Mouse (Mus musculus) heart, adult 11 months (tissue): ENCODE measurements around the gene Hk2.
A peak's percentile ranks its signal among the peaks of the same experiment; 100 is the strongest.

ENCODE experiments used
- DNase-seq: peaks from one replicate; pipeline ENCODE4 v3.0.0; 2022

Hk2 gene

DNA sequence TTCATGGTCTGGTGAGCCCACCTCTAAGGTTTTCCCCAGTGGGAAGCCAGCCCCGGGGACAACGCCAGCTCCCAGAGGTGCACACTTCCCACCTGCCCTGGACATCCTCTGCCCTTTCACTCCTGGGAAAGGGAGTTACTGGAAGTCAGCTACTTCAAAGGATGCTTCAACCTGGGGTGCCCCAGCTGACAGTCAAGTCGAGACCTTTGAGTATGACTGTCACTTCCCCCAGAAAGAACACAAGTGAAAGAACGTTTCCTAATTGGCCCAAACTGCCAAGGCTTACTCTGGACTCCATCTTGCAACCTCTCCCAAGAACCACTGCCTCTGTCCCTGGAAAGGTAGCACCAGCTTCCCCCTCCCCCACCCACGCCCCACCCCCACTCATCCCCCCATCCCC is 4.5 kb downstream of the Hk2 start:
- peak; percentile 76 for DNase-seq

GRCm38 (mm10) chr6:82767734-82768586 is 6.3 kb downstream of the Hk2 start:
- DNase-seq, result no peak

GRCm38 (mm10) chr6:82766636-82767035 is 7.6 kb downstream of the Hk2 start:
- peak; percentile 89 for DNase-seq

DNA sequence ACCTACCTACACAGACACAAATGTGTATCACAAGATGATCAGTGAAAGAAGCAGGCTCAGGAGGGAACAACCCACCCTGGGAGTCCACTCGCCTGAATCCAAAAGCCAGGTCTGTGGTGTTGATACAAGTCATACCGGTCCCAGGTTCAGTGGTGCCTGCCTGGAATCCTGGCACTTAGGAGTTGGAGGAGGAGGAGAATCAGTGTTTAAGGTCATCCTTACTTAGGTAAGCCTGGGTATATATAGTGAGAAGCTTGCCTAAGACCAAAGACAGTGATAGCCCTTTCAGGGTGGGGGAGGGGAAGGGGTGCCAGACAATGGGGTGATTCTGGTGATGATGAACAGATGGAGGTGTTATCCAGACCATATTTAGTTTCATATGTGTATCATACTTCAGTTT is 9.0 kb downstream of the Hk2 start:
- DNase-seq, result peak; percentile 76

DNA sequence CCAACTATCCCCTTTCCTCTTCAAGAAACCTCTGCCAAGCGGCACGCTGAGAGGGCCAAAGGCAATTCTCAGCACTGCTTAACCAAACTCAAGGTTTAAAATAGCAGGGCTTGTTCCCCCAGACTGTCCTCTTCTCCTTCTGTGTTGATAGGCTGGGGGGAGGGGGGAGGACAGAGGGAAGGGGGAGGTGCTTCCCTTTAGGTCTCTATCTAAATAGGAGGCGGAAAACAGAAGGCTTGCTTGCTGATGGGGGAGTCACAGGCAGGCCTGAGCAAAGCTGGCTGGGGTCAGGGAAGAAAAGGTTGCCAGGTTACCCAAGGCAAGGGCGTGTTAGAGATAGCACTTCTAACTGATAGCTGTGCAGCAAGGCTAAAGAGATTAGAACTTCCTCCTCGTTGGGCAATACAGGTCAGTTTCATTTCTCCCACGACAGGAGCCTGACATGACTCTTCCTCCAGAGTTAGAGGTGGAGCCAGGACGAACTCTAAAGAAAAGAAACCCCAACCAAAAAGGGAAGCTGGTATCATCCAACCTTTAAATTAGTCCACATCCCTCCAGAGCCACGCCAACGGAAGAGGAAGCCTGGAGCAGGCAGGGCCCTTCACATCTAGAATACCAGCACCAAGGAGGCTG is 10.3 kb downstream of the Hk2 start:
- peak; percentile 97 for DNase-seq

DNA sequence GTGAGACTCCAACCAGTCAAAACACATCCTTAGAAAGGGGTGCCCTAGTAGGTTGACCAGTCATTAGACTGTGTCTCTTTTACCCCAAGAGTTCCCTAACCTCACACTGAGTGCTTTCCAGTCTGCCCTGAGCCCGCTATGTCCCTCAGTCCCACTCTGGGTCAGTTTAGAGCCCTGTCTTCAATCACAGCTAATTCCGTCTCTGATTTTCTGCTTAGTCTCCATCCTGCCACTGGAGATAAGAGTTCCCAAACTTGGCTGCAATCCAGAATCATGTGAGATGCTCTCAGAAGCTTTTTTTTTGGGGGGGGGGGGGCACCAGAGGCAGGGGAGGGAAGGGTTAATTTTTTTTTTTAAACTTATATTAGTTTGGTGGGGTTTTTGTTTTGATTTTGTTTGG is 11.5 kb downstream of the Hk2 start:
- no peak for DNase-seq

GRCm38 (mm10) chr6:82760749-82761357 is 13.4 kb downstream of the Hk2 start:
- DNase-seq, result peak; percentile 96

DNA sequence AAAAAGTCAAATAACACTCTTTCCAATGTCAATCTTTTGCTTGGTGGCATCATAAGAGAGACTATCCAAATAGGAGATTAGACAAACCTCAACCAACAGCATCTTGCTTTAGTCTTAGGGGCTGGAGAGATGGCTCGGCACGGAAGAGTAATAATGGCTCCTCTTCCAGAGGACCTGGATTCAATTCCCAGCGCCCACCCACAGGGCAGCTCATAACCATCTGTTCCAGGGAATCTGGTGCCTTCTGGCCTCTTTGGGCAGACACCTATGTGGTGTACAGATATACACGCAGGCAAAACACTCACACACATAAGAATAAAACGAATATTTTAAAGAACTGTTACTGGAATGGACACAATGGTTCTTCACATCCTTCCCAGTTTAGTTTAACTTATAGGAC is 15.0 kb downstream of the Hk2 start:
- no peak for DNase-seq

GRCm38 (mm10) chr6:82756799-82757210 is 17.4 kb downstream of the Hk2 start:
- no peak for DNase-seq

DNA sequence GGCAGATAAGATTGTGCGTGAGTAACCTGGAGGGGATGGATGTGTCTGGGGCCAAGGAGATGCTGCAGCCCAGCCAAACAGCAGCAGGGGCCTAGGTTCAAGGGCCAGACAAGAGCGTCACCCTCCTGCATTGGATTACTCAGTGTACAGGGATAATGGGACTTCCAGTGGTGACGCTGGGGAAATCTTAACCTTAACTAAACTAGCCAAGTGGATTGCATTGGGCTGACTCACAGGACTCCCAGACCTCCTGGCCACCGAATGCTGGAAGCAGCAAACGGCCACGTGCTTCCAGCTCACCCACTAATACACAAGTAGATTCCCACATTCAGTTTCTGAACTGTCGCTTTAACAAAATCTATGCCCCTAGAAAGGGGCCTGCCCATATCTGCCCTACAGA is 18.0 kb downstream of the Hk2 start:
- DNase-seq, result peak; percentile 97

DNA sequence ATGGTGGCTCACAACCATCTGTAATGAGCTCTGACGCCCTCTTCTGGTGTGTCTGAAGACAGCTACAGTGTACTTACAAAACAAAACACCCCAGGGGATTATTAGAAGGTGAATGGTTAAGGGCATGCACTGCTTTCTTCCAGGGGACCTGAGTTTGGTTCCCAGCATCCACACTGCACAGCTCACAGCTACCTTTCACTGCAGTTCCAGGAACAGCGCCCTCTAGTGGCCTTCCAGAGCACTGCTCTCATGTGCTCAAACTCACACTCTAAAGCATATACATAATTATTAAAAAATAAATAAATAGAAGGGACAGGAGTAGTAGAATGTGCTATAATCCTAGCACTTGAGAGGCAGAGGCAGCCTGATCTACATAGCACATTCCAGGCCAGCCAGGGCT is 18.9 kb downstream of the Hk2 start:
- no peak for DNase-seq

GRCm38 (mm10) chr6:82754769-82755168 is 19.5 kb downstream of the Hk2 start:
- DNase-seq, result no peak

DNA sequence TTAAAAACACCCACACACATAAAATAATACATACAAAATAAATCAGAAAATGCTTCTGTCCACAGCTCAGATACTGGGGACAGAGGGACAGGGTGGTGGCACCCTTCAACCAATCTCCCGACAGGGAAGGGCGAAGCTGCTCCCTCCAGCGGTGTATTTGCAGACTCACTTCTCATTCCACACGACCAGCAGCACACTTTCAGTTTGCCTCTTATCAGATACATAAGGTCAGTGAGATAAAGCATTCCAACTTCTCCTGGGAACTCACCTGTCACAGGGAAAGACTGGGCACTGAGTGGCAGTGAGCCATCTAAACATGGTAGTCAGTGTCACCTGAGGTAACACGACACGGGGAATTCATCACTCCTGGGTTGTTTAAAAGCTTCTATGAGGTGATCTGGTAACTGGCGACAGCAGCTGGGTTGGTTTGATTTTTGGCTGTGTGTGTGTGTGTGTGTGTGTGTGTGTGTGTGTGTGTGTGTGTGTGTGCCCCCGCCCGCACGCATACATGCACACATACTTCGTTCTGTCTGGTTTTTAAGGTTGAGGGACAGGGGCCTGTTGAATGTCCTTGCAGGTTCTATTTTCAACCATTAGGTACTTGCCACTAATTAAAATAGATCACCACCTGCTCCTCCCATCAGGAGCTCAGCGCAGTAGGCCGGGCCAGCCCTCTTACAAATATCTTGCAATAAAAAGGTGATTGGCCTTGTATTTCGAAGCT is 20.5 kb downstream of the Hk2 start:
- DNase-seq, result peak; percentile 93

- DNase-seq, result peak; percentile 96
Observed at GRCm38 (mm10) chr6:82753061-82753460, 21.2 kb downstream of the Hk2 start.

- peak; percentile 97 for DNase-seq
Observed at GRCm38 (mm10) chr6:82751791-82752190, 22.5 kb downstream of the Hk2 start.

DNA sequence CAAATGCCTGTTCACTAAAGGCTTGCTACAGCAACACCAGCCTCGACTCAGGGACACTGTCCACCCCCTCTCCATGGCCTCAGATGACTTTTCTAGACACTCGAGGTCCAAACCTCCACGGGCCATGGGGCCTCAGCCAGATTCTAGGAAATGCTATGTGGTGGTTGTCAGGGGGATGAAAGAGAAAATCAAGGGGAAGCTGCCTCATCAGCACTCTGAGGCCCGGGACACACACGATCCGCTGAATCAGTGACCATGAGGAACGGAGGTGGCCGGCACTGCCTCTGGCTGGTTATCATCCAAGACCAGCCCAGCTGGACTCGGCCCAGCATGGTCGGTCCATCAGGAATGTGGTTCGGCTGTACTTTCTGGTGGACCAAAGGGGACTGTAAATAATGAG is 23.2 kb downstream of the Hk2 start:
- peak; percentile 96 for DNase-seq

GRCm38 (mm10) chr6:82750063-82750462 is 24.2 kb downstream of the Hk2 start:
- DNase-seq, result no peak

DNA sequence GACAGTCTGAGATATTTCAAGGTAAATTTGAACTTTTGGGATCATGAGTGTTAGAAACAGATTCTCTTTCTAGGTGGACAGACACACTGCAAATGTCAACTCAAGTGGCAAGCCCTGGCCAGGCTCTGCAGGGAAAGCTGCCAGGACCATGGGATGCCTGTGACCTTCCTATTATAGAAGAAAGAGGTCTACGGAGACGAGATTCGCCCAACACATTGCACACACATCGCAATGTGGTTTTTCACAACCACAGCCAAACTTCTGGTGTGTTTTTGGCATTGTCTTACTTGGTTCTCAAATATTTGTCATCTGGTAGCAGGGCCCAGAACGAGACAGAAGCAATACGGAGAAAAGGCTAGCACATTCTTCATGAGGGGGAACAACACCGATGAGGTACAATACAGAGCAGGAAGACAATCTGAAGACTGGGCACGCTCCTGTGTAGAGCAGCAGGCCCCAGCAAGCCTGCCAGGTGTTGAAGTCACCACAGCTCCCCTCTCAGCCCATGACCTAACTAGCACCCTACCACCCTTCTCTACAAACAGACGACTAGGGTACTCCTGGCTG is 26.1 kb downstream of the Hk2 start:
- peak; percentile 96 for DNase-seq

DNA sequence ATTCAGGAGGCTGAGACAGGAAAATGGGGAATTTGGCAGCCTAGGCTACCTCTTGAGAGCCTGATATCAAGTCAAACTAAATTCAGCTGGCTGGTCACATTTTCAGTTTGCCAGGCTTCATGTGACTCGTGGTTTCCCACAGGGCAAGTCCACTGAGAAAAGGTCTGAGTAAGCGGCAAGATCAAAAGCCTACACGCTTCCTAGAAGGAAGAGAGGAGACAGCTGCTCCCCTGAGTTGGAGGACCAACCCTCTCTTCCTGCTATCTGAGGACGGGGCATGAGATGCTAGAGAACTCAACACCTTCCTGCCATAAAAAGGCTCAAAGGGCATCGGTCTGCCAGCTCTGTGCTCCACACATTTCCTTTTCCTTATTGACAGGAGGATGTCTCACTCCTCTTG is 27.2 kb downstream of the Hk2 start:
- DNase-seq, result no peak

- DNase-seq, result no peak
Observed at GRCm38 (mm10) chr6:82744553-82744952, 29.7 kb downstream of the Hk2 start.

GRCm38 (mm10) chr6:82741518-82741880 is 32.8 kb downstream of the Hk2 start:
- DNase-seq, result no peak

GRCm38 (mm10) chr6:82740868-82741517 is 33.3 kb downstream of the Hk2 start:
- DNase-seq, result peak; percentile 94

DNA sequence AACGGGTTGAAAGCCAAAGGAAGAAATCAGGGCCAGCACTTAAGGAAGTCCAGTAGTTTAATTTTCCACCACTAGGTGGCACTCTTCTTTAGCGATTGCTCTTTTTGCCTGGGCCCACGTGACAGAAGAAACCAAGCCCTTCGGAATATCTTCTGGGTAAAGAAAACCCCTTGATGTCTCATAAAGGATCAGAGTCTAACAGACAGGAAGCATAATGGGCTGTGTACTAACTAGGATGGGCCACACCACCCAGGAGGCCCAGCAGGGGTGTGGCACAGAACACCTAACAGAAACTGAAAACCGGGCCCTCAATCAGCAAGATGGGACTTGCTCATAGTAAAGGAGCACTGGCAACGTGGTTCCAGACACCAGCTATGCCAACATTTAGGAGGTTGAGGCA is 34.0 kb downstream of the Hk2 start:
- peak; percentile 91 for DNase-seq
